Mouse (Mus musculus): ENCODE data around the gene Ern2. TPM values are rescaled to one million over a fixed set of nuclear protein-coding genes. Genes with fewer than 3 reads are reported as not detected.

Ern2 gene
- polyA plus RNA-seq, 2 experiments = not detected

DNA sequence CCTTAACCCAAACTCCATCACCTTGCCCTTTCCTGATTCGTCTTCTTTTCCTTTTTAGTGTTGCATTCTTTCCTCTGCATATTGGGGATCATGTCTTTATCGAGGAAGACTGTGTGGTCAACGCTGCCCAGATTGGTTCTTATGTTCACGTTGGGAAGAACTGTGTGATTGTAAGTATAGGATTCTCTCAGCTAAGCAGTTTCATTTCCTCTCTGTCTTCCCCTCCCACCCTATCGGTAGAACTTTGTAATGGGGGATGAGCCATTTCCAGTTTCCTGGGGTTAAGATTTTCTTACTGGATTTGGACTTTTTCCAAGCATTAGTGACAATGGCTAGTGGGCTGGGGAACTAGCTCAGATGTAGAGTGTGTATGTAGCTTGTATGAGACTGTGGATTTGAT is 47.8 kb downstream of the Ern2 start:
- WGBS = 90% methylated on average over 5 of the region's 5 CpGs
- H3K4me3 ChIP-seq (replicated peaks; ENCODE audit: low read length) = no peak overlapping the region
- no peaks in the 10 kb centered on the region for H3K9me3 ChIP-seq (ENCODE audit: control insufficient read depth, low read length)
- ATAC-seq (ENCODE audit: low FRiP score, low read depth) (no peak), DNase-seq (ENCODE audit: low spot score) (no peak)
- H3K4me1 ChIP-seq (ENCODE audit: control insufficient read depth, insufficient read depth, low read length) = peaks cover 6% of the 10 kb centered on the region; the same call in 1 of the 2 replicates
- peaks cover 83% of the 10 kb centered on the region for H3K36me3 ChIP-seq (ENCODE audit: control insufficient read depth, insufficient read depth, low read length)
- no peak overlapping the region for H3K4me2 ChIP-seq (replicated peaks; ENCODE audit: low read depth, low read length, severe bottlenecking)
- no peaks in the 10 kb centered on the region for H3K27me3 ChIP-seq (ENCODE audit: control insufficient read depth, insufficient read depth, low read length)
- H3K9ac ChIP-seq (ENCODE audit: low read depth, low read length, severe bottlenecking) = no peak overlapping the region
- TF ChIP-seq POLR2A (IDR thresholded peaks at IDR 0.05; ENCODE audit: borderline replicate concordance, extremely low read depth, insufficient read depth, insufficient read length) = no peak
- H3K27ac ChIP-seq (replicated peaks; ENCODE audit: low read depth, low read length) = no peak overlapping the region

GRCm38 (mm10) chr7:122137071-122137470 is 48.9 kb downstream of the Ern2 start:
- no peak overlapping the region for H3K9ac ChIP-seq (ENCODE audit: low read depth, low read length, severe bottlenecking)
- peaks cover 74% of the 10 kb centered on the region for H3K36me3 ChIP-seq (ENCODE audit: control insufficient read depth, insufficient read depth, low read length)
- H3K4me3 ChIP-seq (replicated peaks; ENCODE audit: low read length) = no peak overlapping the region
- H3K4me2 ChIP-seq (replicated peaks; ENCODE audit: low read depth, low read length, severe bottlenecking) = no peak overlapping the region
- H3K27ac ChIP-seq (replicated peaks; ENCODE audit: low read depth, low read length) = no peak overlapping the region
- no peaks in the 10 kb centered on the region for H3K9me3 ChIP-seq (ENCODE audit: control insufficient read depth, low read length)
- H3K27me3 ChIP-seq (ENCODE audit: control insufficient read depth, insufficient read depth, low read length) = no peaks in the 10 kb centered on the region
- TF ChIP-seq POLR2A (IDR thresholded peaks at IDR 0.05; ENCODE audit: borderline replicate concordance, extremely low read depth, insufficient read depth, insufficient read length) = no peak
- DNase-seq (ENCODE audit: low spot score) (no peak), ATAC-seq (ENCODE audit: low FRiP score, low read depth) (no peak)
- H3K4me1 ChIP-seq (ENCODE audit: control insufficient read depth, insufficient read depth, low read length) = peaks cover 6% of the 10 kb centered on the region; the same call in 1 of the 2 replicates

- TF ChIP-seq POLR2A (IDR thresholded peaks at IDR 0.05; ENCODE audit: borderline replicate concordance, extremely low read depth, insufficient read depth, insufficient read length) = no peak
- H3K9ac ChIP-seq (ENCODE audit: low read depth, low read length, severe bottlenecking) = no peak overlapping the region
- H3K4me1 ChIP-seq (ENCODE audit: control insufficient read depth, insufficient read depth, low read length) = peaks cover 6% of the 10 kb centered on the region; the same call in 1 of the 2 replicates
- no peak overlapping the region for H3K4me3 ChIP-seq (replicated peaks; ENCODE audit: low read length)
- no peak overlapping the region for H3K4me2 ChIP-seq (replicated peaks; ENCODE audit: low read depth, low read length, severe bottlenecking)
- no peak for ATAC-seq (ENCODE audit: low FRiP score, low read depth)
- H3K27ac ChIP-seq (replicated peaks; ENCODE audit: low read depth, low read length) = no peak overlapping the region
- no peaks in the 10 kb centered on the region for H3K9me3 ChIP-seq (ENCODE audit: control insufficient read depth, low read length)
- H3K36me3 ChIP-seq (ENCODE audit: control insufficient read depth, insufficient read depth, low read length) = peaks cover 55% of the 10 kb centered on the region
- no peak for DNase-seq (ENCODE audit: low spot score)
- 72% methylated on average over 10 of the region's 10 CpGs for WGBS
- no peaks in the 10 kb centered on the region for H3K27me3 ChIP-seq (ENCODE audit: control insufficient read depth, insufficient read depth, low read length)
Measured at GRCm38 (mm10) chr7:122135070-122135469, 50.9 kb downstream of the Ern2 start.

- ATAC-seq (ENCODE audit: low FRiP score, low read depth) = peak; percentile 21; the same call in 1 of the 2 replicates
- 19% methylated on average over 8 of the region's 8 CpGs for WGBS
- H3K27ac ChIP-seq (replicated peaks; ENCODE audit: low read depth, low read length) = no peak overlapping the region
- DNase-seq (ENCODE audit: low spot score) = no peak
- H3K4me1 ChIP-seq (ENCODE audit: control insufficient read depth, insufficient read depth, low read length) = peaks cover 6% of the 10 kb centered on the region; the same call in 1 of the 2 replicates
- H3K9me3 ChIP-seq (ENCODE audit: control insufficient read depth, low read length) = no peaks in the 10 kb centered on the region
- H3K36me3 ChIP-seq (ENCODE audit: control insufficient read depth, insufficient read depth, low read length) = peaks cover 38% of the 10 kb centered on the region
- peak overlapping the region; percentile 78 for H3K9ac ChIP-seq (ENCODE audit: low read depth, low read length, severe bottlenecking)
- peak overlapping the region; percentile 61 for H3K4me2 ChIP-seq (replicated peaks; ENCODE audit: low read depth, low read length, severe bottlenecking)
- peak overlapping the region; percentile 92 for H3K4me3 ChIP-seq (replicated peaks; ENCODE audit: low read length)
- no peaks in the 10 kb centered on the region for H3K27me3 ChIP-seq (ENCODE audit: control insufficient read depth, insufficient read depth, low read length)
- no peak for TF ChIP-seq POLR2A (IDR thresholded peaks at IDR 0.05; ENCODE audit: borderline replicate concordance, extremely low read depth, insufficient read depth, insufficient read length)
Measured at GRCm38 (mm10) chr7:122133338-122133625, 52.7 kb downstream of the Ern2 start.

GRCm38 (mm10) chr7:122132497-122133337 is 53.3 kb downstream of the Ern2 start, which contains the start of the genes Palb2 and Dctn5:
Gene Palb2 (minus strand): TSS chr7:122132985.
Gene Dctn5 (plus strand): TSS chr7:122133041.
- H3K4me2 ChIP-seq (replicated peaks; ENCODE audit: low read depth, low read length, severe bottlenecking) = peak within 1 kb of the TSS; percentile 61
- TF ChIP-seq POLR2A (IDR thresholded peaks at IDR 0.05; ENCODE audit: borderline replicate concordance, extremely low read depth, insufficient read depth, insufficient read length) = no peak
- H3K27ac ChIP-seq (replicated peaks; ENCODE audit: low read depth, low read length) = no peak within 1 kb of the TSS
- peak; percentile 98 for ATAC-seq (ENCODE audit: low FRiP score, low read depth)
- peak within 1 kb of the TSS; percentile 78 for H3K9ac ChIP-seq (ENCODE audit: low read depth, low read length, severe bottlenecking)
- WGBS = under 1% methylated on average over 54 of the region's 54 CpGs
- peaks cover 6% of the 10 kb centered on the region; the same call in 1 of the 2 replicates for H3K4me1 ChIP-seq (ENCODE audit: control insufficient read depth, insufficient read depth, low read length)
- peak within 1 kb of the TSS; percentile 92 for H3K4me3 ChIP-seq (replicated peaks; ENCODE audit: low read length)
- peak; percentile 98 for DNase-seq (ENCODE audit: low spot score)
- H3K27me3 ChIP-seq (ENCODE audit: control insufficient read depth, insufficient read depth, low read length) = no peaks in the 10 kb centered on the region
- no peaks in the 10 kb centered on the region for H3K9me3 ChIP-seq (ENCODE audit: control insufficient read depth, low read length)
- peaks cover 36% of the 10 kb centered on the region for H3K36me3 ChIP-seq (ENCODE audit: control insufficient read depth, insufficient read depth, low read length)
